Mouse (Mus musculus): ENCODE results near the gene H2-Ob. TPM values are rescaled to one million over a fixed set of nuclear protein-coding genes. Genes with fewer than 3 reads are reported as not detected.
A peak's percentile ranks its signal among the peaks of the same experiment; 100 is the strongest.

Gene H2-Ob
- polyA plus RNA-seq, 1 experiment from 2014 or later: not detected

- Histone ChIP-seq H3K4me2 (no peak within 1 kb of the TSS), H3K9me3 (ENCODE audit: control insufficient read depth, low read length) (no peaks in the 10 kb centered on the region), H3K27ac (ENCODE audit: low read depth, low read length) (no peak within 1 kb of the TSS), H3K27me3 (replicated peaks; ENCODE audit: control insufficient read depth, insufficient read depth, low read length) (peaks cover 4% of the 10 kb centered on the region), H3K4me1 (replicated peaks; ENCODE audit: control insufficient read depth, insufficient read depth, low read length) (no peaks in the 10 kb centered on the region), H3K36me3 (ENCODE audit: control insufficient read depth, insufficient read depth, low read length) (no peaks in the 10 kb centered on the region), H3K4me3 (ENCODE audit: low read depth, low read length) (no peak within 1 kb of the TSS), H3K9ac (ENCODE audit: low read depth, low read length) (no peak within 1 kb of the TSS)
- DNase-seq (ENCODE audit: low spot score) (peak; percentile 44), ATAC-seq (replicated peaks; ENCODE audit: low FRiP score) (no peak)
- 63% methylated on average over 11 of the region's 11 CpGs for WGBS
Measured at GRCm38 (mm10) chr17:34257594-34258375, 19.1 kb downstream of the H2-Ob start, which contains the start of gene H2-Ab1. H2-Ab1 (plus strand) TSS chr17:34257689.

DNA sequence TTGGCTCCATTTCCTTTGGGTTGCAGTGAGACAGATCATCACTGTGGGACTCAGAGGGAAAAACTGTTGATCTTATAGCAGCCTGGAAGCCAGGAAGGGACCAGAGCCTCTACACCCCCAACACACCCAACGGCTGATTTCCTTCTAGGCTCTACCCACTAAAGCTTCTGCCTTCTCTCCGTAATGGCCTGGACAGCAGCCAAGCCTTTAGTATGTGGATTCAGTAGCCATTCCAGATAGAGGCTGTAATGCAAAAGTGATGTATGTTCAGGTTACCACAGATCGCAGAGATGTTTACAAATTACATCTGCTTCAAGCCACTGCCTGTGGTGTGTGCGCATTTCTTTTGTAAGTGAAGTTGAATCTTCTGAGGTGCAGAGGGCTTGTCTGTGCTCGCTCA lies 21.8 kb downstream of the H2-Ob start:
- Histone ChIP-seq H3K27me3 (replicated peaks; ENCODE audit: control insufficient read depth, insufficient read depth, low read length) (peaks cover 28% of the 10 kb centered on the region), H3K4me2 (no peak overlapping the region), H3K4me1 (replicated peaks; ENCODE audit: control insufficient read depth, insufficient read depth, low read length) (0 out of 2 replicates have a peak, but pooled peaks cover 4% of the 10 kb centered on the region), H3K9ac (ENCODE audit: low read depth, low read length) (no peak overlapping the region), H3K4me3 (ENCODE audit: low read depth, low read length) (no peak overlapping the region), H3K9me3 (ENCODE audit: control insufficient read depth, low read length) (no peaks in the 10 kb centered on the region), H3K36me3 (ENCODE audit: control insufficient read depth, insufficient read depth, low read length) (no peaks in the 10 kb centered on the region), H3K27ac (ENCODE audit: low read depth, low read length) (no peak overlapping the region)
- no peak for DNase-seq (ENCODE audit: low spot score)
- WGBS: 70% methylated on average over 5 of the region's 5 CpGs
- ATAC-seq (replicated peaks; ENCODE audit: low FRiP score): no peak

DNA sequence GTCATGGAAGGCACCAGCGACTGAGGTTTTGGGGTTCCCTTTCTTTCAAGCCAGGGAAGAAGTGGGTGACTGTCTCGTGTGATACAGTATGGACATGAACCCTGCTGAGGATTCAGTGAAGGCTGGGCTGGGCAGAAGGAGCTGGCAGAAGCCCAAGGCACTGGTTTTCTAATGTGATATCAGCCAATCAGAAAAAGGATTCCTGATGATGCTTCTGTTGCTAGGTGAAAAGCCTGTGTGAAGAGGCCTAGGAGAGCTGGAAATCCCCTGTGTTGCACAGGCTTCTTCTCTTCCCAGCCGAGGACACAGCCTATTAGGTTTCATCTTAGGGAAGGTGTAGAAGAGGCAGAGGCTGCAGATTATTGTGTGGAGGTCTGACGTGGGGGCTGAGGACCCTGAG lies 22.8 kb downstream of the H2-Ob start:
- no peak overlapping the region for H3K27ac ChIP-seq (ENCODE audit: low read depth, low read length)
- no peak for DNase-seq (ENCODE audit: low spot score)
- no peak for ATAC-seq (replicated peaks; ENCODE audit: low FRiP score)
- no peaks in the 10 kb centered on the region for H3K9me3 ChIP-seq (ENCODE audit: control insufficient read depth, low read length)
- H3K4me2 ChIP-seq: no peak overlapping the region
- H3K4me3 ChIP-seq (ENCODE audit: low read depth, low read length): no peak overlapping the region
- H3K4me1 ChIP-seq (replicated peaks; ENCODE audit: control insufficient read depth, insufficient read depth, low read length): 0 out of 2 replicates have a peak, but pooled peaks cover 4% of the 10 kb centered on the region
- 27% methylated on average over 4 of the region's 4 CpGs for WGBS
- peaks cover 28% of the 10 kb centered on the region for H3K27me3 ChIP-seq (replicated peaks; ENCODE audit: control insufficient read depth, insufficient read depth, low read length)
- no peak overlapping the region for H3K9ac ChIP-seq (ENCODE audit: low read depth, low read length)
- no peaks in the 10 kb centered on the region for H3K36me3 ChIP-seq (ENCODE audit: control insufficient read depth, insufficient read depth, low read length)

GRCm38 (mm10) chr17:34263068-34263467 lies 24.4 kb downstream of the H2-Ob start:
- no peak overlapping the region for H3K27ac ChIP-seq (ENCODE audit: low read depth, low read length)
- 3% methylated on average over 8 of the region's 8 CpGs for WGBS
- ATAC-seq (replicated peaks; ENCODE audit: low FRiP score) (peak; percentile 66), DNase-seq (ENCODE audit: low spot score) (peak; percentile 68)
- no peaks in the 10 kb centered on the region for H3K36me3 ChIP-seq (ENCODE audit: control insufficient read depth, insufficient read depth, low read length)
- H3K9ac ChIP-seq (ENCODE audit: low read depth, low read length): no peak overlapping the region
- H3K27me3 ChIP-seq (replicated peaks; ENCODE audit: control insufficient read depth, insufficient read depth, low read length): peaks cover 28% of the 10 kb centered on the region
- peak overlapping the region; percentile 93 for H3K4me2 ChIP-seq
- 0 out of 2 replicates have a peak, but pooled peaks cover 4% of the 10 kb centered on the region for H3K4me1 ChIP-seq (replicated peaks; ENCODE audit: control insufficient read depth, insufficient read depth, low read length)
- peak overlapping the region; percentile 56 for H3K4me3 ChIP-seq (ENCODE audit: low read depth, low read length)
- H3K9me3 ChIP-seq (ENCODE audit: control insufficient read depth, low read length): no peaks in the 10 kb centered on the region

- 7% methylated on average over 14 of the region's 14 CpGs for WGBS
- no peaks in the 10 kb centered on the region for H3K36me3 ChIP-seq (ENCODE audit: control insufficient read depth, insufficient read depth, low read length)
Measured at GRCm38 (mm10) chr17:34263811-34264371, 25.2 kb downstream of the H2-Ob start.

DNA sequence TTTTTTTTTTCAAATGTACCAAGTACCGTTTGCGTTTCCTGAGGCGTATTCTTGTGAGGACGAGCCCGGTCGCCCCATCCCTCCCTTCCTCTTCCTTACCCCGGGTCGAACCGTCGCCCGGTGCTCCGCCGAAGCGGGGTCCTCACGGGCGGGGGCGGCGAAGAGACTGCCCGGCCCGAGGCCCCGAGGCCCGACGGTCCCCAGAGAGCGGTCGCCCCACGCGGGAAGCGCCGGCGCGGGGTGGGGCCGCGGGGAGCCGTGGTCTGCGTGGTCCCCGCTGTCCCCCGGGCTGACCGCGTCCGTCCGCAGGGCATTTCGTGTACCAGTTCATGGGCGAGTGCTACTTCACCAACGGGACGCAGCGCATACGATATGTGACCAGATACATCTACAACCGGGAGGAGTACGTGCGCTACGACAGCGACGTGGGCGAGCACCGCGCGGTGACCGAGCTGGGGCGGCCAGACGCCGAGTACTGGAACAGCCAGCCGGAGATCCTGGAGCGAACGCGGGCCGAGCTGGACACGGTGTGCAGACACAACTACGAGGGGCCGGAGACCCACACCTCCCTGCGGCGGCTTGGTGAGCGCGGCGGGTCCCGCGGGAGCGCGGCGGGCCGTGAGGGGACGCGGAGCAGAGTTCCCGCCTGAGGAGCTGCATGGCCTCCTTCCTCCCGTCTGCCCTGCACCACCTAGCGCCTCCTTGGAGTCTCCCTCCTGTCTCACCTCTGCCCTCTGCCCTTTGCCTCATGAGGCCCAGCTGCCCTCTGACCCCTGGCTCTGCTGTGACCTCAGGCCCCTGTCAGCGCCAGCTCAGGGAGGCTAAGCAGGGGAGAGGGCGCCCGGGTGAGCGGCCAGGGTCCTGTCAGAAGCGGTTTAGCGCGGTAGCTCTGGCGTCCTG lies 26.0 kb downstream of the H2-Ob start:
- H3K4me2 ChIP-seq: peak overlapping the region; percentile 93
- ATAC-seq (replicated peaks; ENCODE audit: low FRiP score) (0 out of 2 replicates have a peak, but pooled peaks have one; percentile 20), DNase-seq (ENCODE audit: low spot score) (peak; percentile 68)
- H3K4me3 ChIP-seq (ENCODE audit: low read depth, low read length): peak overlapping the region; percentile 56
- H3K4me1 ChIP-seq (replicated peaks; ENCODE audit: control insufficient read depth, insufficient read depth, low read length): 0 out of 2 replicates have a peak, but pooled peaks cover 4% of the 10 kb centered on the region
- H3K36me3 ChIP-seq (ENCODE audit: control insufficient read depth, insufficient read depth, low read length): no peaks in the 10 kb centered on the region
- no peak overlapping the region for H3K27ac ChIP-seq (ENCODE audit: low read depth, low read length)
- WGBS: 2% methylated on average over 88 of the region's 93 CpGs
- peaks cover 28% of the 10 kb centered on the region for H3K27me3 ChIP-seq (replicated peaks; ENCODE audit: control insufficient read depth, insufficient read depth, low read length)
- H3K9me3 ChIP-seq (ENCODE audit: control insufficient read depth, low read length): no peaks in the 10 kb centered on the region
- H3K9ac ChIP-seq (ENCODE audit: low read depth, low read length): peak overlapping the region; percentile 61

More at GRCm38 (mm10) chr17:34263811-34264371, 25.2 kb downstream of the H2-Ob start:
- 0 out of 2 replicates have a peak, but pooled peaks cover 4% of the 10 kb centered on the region for H3K4me1 ChIP-seq (replicated peaks; ENCODE audit: control insufficient read depth, insufficient read depth, low read length)
- no peaks in the 10 kb centered on the region for H3K9me3 ChIP-seq (ENCODE audit: control insufficient read depth, low read length)
- ATAC-seq (replicated peaks; ENCODE audit: low FRiP score) (no peak), DNase-seq (ENCODE audit: low spot score) (peak; percentile 60)
- H3K4me2 ChIP-seq: peak overlapping the region; percentile 93
- peaks cover 28% of the 10 kb centered on the region for H3K27me3 ChIP-seq (replicated peaks; ENCODE audit: control insufficient read depth, insufficient read depth, low read length)
- peak overlapping the region; percentile 56 for H3K4me3 ChIP-seq (ENCODE audit: low read depth, low read length)
- H3K9ac ChIP-seq (ENCODE audit: low read depth, low read length): no peak overlapping the region; the same call in 1 of the 2 replicates
- no peak overlapping the region for H3K27ac ChIP-seq (ENCODE audit: low read depth, low read length)

DNA sequence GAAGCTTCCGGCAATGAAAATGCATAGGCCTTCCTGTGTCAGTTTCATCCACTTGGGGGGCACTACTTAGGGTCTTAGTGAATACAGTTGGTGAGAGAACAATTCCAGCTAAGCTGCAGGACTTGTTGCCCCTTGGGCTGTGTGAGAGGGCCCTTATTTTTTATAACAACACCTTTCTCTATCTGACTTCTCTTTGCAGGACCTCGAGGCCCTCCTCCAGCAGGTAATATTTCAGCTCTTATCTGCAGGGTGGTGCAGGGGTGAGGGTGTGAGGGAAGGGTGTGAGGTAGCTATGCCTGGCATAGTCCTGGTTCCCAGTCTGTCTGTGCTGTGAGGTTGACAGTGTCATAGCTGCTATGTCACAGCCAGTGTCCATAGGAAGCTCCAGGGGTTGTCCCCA lies 29.6 kb downstream of the H2-Ob start:
- H3K36me3 ChIP-seq (ENCODE audit: control insufficient read depth, insufficient read depth, low read length): no peaks in the 10 kb centered on the region
- no peak for ATAC-seq (replicated peaks; ENCODE audit: low FRiP score)
- H3K4me1 ChIP-seq (replicated peaks; ENCODE audit: control insufficient read depth, insufficient read depth, low read length): 0 out of 2 replicates have a peak, but pooled peaks cover 4% of the 10 kb centered on the region
- H3K9me3 ChIP-seq (ENCODE audit: control insufficient read depth, low read length): no peaks in the 10 kb centered on the region
- peaks cover 21% of the 10 kb centered on the region for H3K27me3 ChIP-seq (replicated peaks; ENCODE audit: control insufficient read depth, insufficient read depth, low read length)
- no peak for DNase-seq (ENCODE audit: low spot score)
- WGBS: 65% methylated on average over 2 of the region's 2 CpGs
- no peak overlapping the region for H3K27ac ChIP-seq (ENCODE audit: low read depth, low read length)
- H3K4me2 ChIP-seq: no peak overlapping the region
- H3K9ac ChIP-seq (ENCODE audit: low read depth, low read length): no peak overlapping the region
- no peak overlapping the region for H3K4me3 ChIP-seq (ENCODE audit: low read depth, low read length)

GRCm38 (mm10) chr17:34268748-34269147 lies 30.0 kb downstream of the H2-Ob start:
- no peak overlapping the region for H3K9ac ChIP-seq (ENCODE audit: low read depth, low read length)
- no peak overlapping the region for H3K27ac ChIP-seq (ENCODE audit: low read depth, low read length)
- 0 out of 2 replicates have a peak, but pooled peaks cover 3% of the 10 kb centered on the region for H3K4me1 ChIP-seq (replicated peaks; ENCODE audit: control insufficient read depth, insufficient read depth, low read length)
- no peaks in the 10 kb centered on the region for H3K9me3 ChIP-seq (ENCODE audit: control insufficient read depth, low read length)
- WGBS: 82% methylated on average over 2 of the region's 2 CpGs
- ATAC-seq (replicated peaks; ENCODE audit: low FRiP score) (no peak), DNase-seq (ENCODE audit: low spot score) (no peak)
- no peak overlapping the region for H3K4me3 ChIP-seq (ENCODE audit: low read depth, low read length)
- no peaks in the 10 kb centered on the region for H3K36me3 ChIP-seq (ENCODE audit: control insufficient read depth, insufficient read depth, low read length)
- no peak overlapping the region for H3K4me2 ChIP-seq
- peaks cover 17% of the 10 kb centered on the region for H3K27me3 ChIP-seq (replicated peaks; ENCODE audit: control insufficient read depth, insufficient read depth, low read length)

Measured in liver, embryonic 11.5 days (tissue).